Mouse (Mus musculus) lung, postnatal 0 days (tissue): ENCODE data around the gene Unc45b. TPM values are rescaled to one million over a fixed set of nuclear protein-coding genes. Genes with fewer than 3 reads are reported as not detected.

Experiments
- ATAC-seq: fragments of 200-750 bp; cut with Nextera tagmentation; 2 replicates; pipeline ENCODE4 v1.8.0; 2017; ENCODE audit warnings: moderate library complexity
- DNase-seq: peaks from one replicate; pipeline ENCODE4 v3.0.0-alpha.2; 2016; ENCODE audit warnings: low spot score
- H3K27ac ChIP-seq: fragments of 300-500 bp; sonication (generic); 2 replicates; pipeline ENCODE4 v1.5.1; 2014; ENCODE audit warnings: antibody characterized with exemption, mild to moderate bottlenecking, low read length, mixed read lengths
- H3K27me3 ChIP-seq: fragments of 300-500 bp; sonication (generic); replicated peaks from 2 replicates; pipeline ENCODE4 v1.6.1; 2014; ENCODE audit warnings: low read length, mixed read lengths; ENCODE audit not compliant: insufficient read depth
- H3K36me3 ChIP-seq: fragments of 300-500 bp; sonication (generic); 2 replicates; pipeline ENCODE4 v1.6.1; 2014; ENCODE audit warnings: low read length, mixed read lengths; ENCODE audit not compliant: insufficient read depth
- H3K4me1 ChIP-seq: fragments of 300-500 bp; sonication (generic); 2 replicates; pipeline ENCODE4 v1.6.1; 2014; ENCODE audit warnings: antibody characterized with exemption, low read depth, low read length, mixed read lengths; ENCODE audit not compliant: insufficient read depth
- H3K4me2 ChIP-seq: fragments of 300-500 bp; sonication (generic); replicated peaks from 2 replicates; pipeline ENCODE4 v1.6.1; 2014; ENCODE audit warnings: low read depth, mild to moderate bottlenecking, low read length, moderate library complexity, mixed read lengths
- H3K4me3 ChIP-seq: fragments of 300-500 bp; sonication (generic); 2 replicates; pipeline ENCODE4 v1.5.1; 2014; ENCODE audit warnings: low read depth, low read length
- H3K9ac ChIP-seq: fragments of 300-500 bp; sonication (generic); replicated peaks from 2 replicates; pipeline ENCODE4 v1.6.1; 2014; ENCODE audit warnings: low read depth, mild to moderate bottlenecking
- H3K9me3 ChIP-seq: fragments of 300-500 bp; sonication (generic); 2 replicates; pipeline ENCODE4 v1.6.1; 2016; ENCODE audit warnings: low read length, mixed read lengths
- CTCF ChIP-seq: IDR thresholded peaks from 2 replicates; pipeline ENCODE4 v1.5.1; 2016; ENCODE audit warnings: antibody characterized with exemption, mild to moderate bottlenecking
- EP300 ChIP-seq: IDR thresholded peaks from 2 replicates; pipeline ENCODE4 v1.6.1; 2016; ENCODE audit warnings: antibody characterized with exemption, mild to moderate bottlenecking, control low read depth
- WGBS: fragments of 180-500 bp; shearing (Covaris S2); extraction: QIAGEN DNeasy Blood & Tissue Kit; methylation state at CpG from one replicate; pipeline ENCODE4 v1.1.7; 2014; 5-methylcytosine and 5-hydroxymethylcytosine counted together
- polyA plus RNA-seq: library from polyadenylated mRNA; unstranded; fragments of >200 nt; fragmentation: Nextera tagmentation; extraction: Ambion mirVana; gene quantifications from 2 replicates; pipeline ENCODE4 v1.2.1, GENCODE M21; 2015

The Unc45b gene
- polyA plus RNA-seq, 1 experiment from 2014 or later, result 20.6 TPM

DNA sequence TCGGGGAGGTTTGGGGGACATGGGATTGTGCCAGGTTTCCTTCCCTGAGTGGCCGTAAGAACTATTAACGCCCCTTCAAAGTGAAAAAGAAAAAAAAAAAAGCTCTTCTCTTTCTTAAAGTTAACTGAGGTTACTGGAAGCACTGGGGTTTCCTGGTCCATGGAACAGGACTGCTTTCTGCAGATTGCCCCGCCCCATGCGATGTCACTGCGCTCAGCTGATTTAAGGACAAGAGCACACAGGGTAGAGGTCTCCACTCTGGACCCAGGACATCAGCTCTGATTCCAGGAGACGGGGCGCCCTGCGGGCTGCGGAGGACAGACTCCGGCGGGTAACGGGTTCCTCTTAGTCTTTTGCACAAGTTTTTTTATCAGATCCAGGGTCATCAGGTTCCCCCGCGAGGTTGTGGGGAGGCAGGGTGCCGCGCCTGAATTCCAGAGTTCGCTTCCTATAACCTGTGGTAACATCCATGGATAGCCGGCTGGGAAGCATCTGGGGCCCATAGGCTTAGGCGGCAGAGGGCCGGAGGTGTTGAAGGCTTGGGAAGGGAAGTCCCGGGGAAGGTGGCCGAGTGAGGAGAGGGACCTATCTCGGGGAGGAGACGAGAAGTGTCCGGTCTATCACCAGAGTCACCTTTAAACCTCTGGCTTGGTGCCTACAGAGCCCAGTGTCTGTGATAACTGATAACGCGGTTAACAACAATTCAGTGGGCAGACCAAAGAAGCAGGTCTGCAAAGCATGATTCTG is 41.7 kb downstream of the Unc45b start:
- Histone ChIP-seq H3K4me3 (peak overlapping the region; percentile 50), H3K9me3 (no peaks in the 10 kb centered on the region), H3K4me2 (peak overlapping the region; percentile 45), H3K27ac (peak overlapping the region; percentile 86), H3K4me1 (no peaks in the 10 kb centered on the region), H3K36me3 (no peaks in the 10 kb centered on the region), H3K27me3 (no peaks in the 10 kb centered on the region; the same call in 1 of the 2 replicates), H3K9ac (peak overlapping the region; percentile 56)
- WGBS, result 4% methylated on average over 28 of the region's 28 CpGs
- DNase-seq (peak; percentile 78), ATAC-seq (peak; percentile 81)
- TF ChIP-seq EP300 (0 out of 2 replicates have a peak, but pooled peaks have one; percentile 24), CTCF (no peak)

- peak; percentile 67 for DNase-seq
- TF ChIP-seq CTCF, result no peak
- TF ChIP-seq EP300, result no peak
- Histone ChIP-seq H3K9ac (peak overlapping the region; percentile 56), H3K27ac (peak overlapping the region; percentile 86), H3K4me1 (no peaks in the 10 kb centered on the region), H3K9me3 (no peaks in the 10 kb centered on the region), H3K36me3 (no peaks in the 10 kb centered on the region), H3K4me2 (peak overlapping the region; percentile 45), H3K27me3 (no peaks in the 10 kb centered on the region; the same call in 1 of the 2 replicates), H3K4me3 (peak overlapping the region; percentile 50)
- ATAC-seq, result peak; percentile 34
- WGBS, result 45% methylated on average over 9 of the region's 9 CpGs
These were observed 42.5 kb downstream of the Unc45b start for GRCm38 (mm10) chr11:82952612-82953542.

DNA sequence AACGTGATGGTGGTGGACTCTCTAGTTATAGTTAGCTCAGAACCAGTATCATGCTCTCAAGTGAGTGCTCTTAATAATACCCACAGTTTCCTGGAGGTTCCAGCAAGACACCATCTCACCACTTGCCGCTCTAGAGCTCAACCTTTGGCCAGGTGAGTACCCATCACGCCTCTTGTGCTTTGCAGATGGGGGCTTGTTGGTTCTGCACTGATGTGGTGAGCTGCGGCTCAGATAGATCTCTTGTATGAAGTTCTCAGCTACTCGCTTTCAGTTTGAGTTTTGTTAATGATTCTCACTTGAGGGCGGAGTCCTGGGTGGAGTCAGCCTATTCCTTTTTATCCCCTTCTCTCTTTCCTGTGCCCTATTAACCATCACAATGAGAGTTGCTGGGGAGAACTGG is 44.3 kb downstream of the Unc45b start:
- no peaks in the 10 kb centered on the region; the same call in 1 of the 2 replicates for H3K27me3 ChIP-seq
- ATAC-seq, result no peak
- H3K9ac ChIP-seq, result no peak overlapping the region
- no peaks in the 10 kb centered on the region for H3K36me3 ChIP-seq
- H3K27ac ChIP-seq, result no peak overlapping the region
- DNase-seq, result no peak
- H3K4me1 ChIP-seq, result no peaks in the 10 kb centered on the region
- no peak overlapping the region for H3K4me3 ChIP-seq
- whole genome bisulfite sequencing, result 74% methylated on average over 6 of the region's 6 CpGs
- no peaks in the 10 kb centered on the region for H3K9me3 ChIP-seq
- TF ChIP-seq EP300 (no peak), CTCF (no peak)
- peak overlapping the region; percentile 11; the same call in 1 of the 2 replicates for H3K4me2 ChIP-seq

- no peak for ATAC-seq
- Histone ChIP-seq H3K36me3 (no peaks in the 10 kb centered on the region), H3K27me3 (no peaks in the 10 kb centered on the region; the same call in 1 of the 2 replicates), H3K4me1 (no peaks in the 10 kb centered on the region), H3K27ac (no peak overlapping the region), H3K9ac (no peak overlapping the region), H3K4me2 (no peak overlapping the region), H3K9me3 (no peaks in the 10 kb centered on the region), H3K4me3 (no peak overlapping the region)
- 68% methylated on average over 10 of the region's 10 CpGs for WGBS
- no peak for TF ChIP-seq EP300
- TF ChIP-seq CTCF, result no peak
- DNase-seq, result no peak
These were observed 46.6 kb downstream of the Unc45b start for GRCm38 (mm10) chr11:82956925-82957324.

GRCm38 (mm10) chr11:82959613-82960012 is 49.3 kb downstream of the Unc45b start:
- no peaks in the 10 kb centered on the region for H3K27me3 ChIP-seq

DNA sequence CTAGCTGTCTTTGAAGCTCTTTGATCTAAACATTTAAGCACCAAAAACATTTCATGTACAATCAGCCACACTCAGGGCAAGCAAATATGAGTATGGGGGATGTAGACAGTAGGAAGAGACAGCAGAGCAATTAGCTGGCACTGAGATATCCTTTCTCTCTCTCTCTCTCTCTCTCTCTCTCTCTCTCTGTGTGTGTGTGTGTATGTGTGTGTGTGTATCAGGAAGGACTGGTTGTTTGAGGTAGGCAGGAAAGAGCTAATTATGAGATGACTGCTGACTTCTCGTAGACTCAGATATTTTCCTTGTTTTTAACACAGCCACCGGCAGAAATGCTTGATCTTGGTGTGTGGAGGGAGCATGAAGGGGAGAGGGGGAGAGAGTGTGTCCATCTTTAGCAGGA is 51.4 kb downstream of the Unc45b start:
- H3K4me3 ChIP-seq, result no peak overlapping the region
- no peaks in the 10 kb centered on the region for H3K36me3 ChIP-seq
- no peak for ATAC-seq
- H3K9me3 ChIP-seq, result no peaks in the 10 kb centered on the region
- WGBS, result 32% methylated on average over 2 of the region's 2 CpGs
- H3K4me1 ChIP-seq, result no peaks in the 10 kb centered on the region
- no peaks in the 10 kb centered on the region for H3K27me3 ChIP-seq
- TF ChIP-seq CTCF (no peak), EP300 (no peak)
- no peak overlapping the region for H3K9ac ChIP-seq
- H3K4me2 ChIP-seq, result no peak overlapping the region
- H3K27ac ChIP-seq, result no peak overlapping the region
- no peak for DNase-seq

More at GRCm38 (mm10) chr11:82959613-82960012, 49.3 kb downstream of the Unc45b start:
- Histone ChIP-seq H3K27ac (no peak overlapping the region), H3K4me1 (no peaks in the 10 kb centered on the region), H3K9me3 (no peaks in the 10 kb centered on the region), H3K4me2 (no peak overlapping the region), H3K4me3 (no peak overlapping the region), H3K9ac (no peak overlapping the region), H3K36me3 (no peaks in the 10 kb centered on the region)
- 15% methylated on average over 4 of the region's 4 CpGs for WGBS
- DNase-seq (peak; percentile 77), ATAC-seq (no peak)
- TF ChIP-seq EP300 (no peak), CTCF (peak; percentile 87)
